Mouse (Mus musculus) MEL (cell line): ENCODE results near the gene Diras1.

Experiments used
- CTCF ChIP-seq, 3 experiments: IDR thresholded peaks in 2 of 3; conservative IDR thresholded peaks in 1 of 3; 2 replicates each; pipeline ENCODE4 v1.5.1; 2011 to 2012; ENCODE audit warnings: low read length in 3 of 3, low read depth in 2 of 3, mild to moderate bottlenecking in 2 of 3, improper control_type of control experiment in 1 of 3, inconsistent platforms in 1 of 3, mixed read lengths in 1 of 3, moderate library complexity in 1 of 3; ENCODE audit not compliant: control insufficient read depth in 1 of 3, insufficient read depth in 1 of 3, poor library complexity in 1 of 3, severe bottlenecking in 1 of 3
- E2F4 ChIP-seq: IDR thresholded peaks from 2 replicates; pipeline ENCODE4 v1.6.1; 2011; ENCODE audit warnings: low read depth, low read length, improper control_type of control experiment, borderline replicate concordance
- GATA1 ChIP-seq: IDR thresholded peaks from 2 replicates; pipeline ENCODE4 v1.6.1; 2011; ENCODE audit warnings: low read depth, low read length, improper control_type of control experiment

DNA sequence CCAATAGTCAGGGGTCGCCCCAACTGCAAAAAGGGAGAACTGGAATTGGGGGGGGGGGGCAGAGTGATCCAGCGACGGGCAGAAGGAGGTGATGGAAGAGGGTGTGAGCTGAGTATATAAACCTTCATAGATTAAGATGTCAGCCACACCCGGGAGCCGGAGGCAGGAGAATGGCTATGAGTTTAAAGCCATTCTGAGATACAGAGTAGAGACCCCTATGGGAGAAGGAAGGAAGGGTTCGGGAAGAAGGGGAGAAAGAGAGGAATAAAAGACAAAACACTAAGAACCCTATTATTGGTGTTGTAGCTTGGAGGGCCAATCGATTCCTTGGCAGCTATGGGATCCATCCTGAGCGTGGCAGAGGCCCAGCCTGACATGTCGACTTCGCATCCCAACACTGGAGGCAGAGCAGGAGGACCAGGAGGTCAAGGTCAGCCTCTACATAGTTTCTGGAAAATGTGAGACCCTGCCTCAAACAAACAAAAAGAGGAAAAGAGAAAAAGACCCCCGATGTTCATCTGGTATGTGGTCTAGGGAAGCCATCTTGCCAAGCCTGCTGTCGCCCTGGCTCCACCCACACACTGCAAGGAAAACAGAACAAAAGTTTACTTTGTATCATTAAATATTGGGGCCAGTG, at the start of gene Diras1:
- TF ChIP-seq CTCF (IDR thresholded peaks at IDR 0.05 in 2 of 3, conservative IDR thresholded peaks at IDR 0.05 in 1 of 3; ENCODE audit: control insufficient read depth in 1 of 3, insufficient read depth in 1 of 3, low read depth in 2 of 3, low read length in 3 of 3, poor library complexity in 1 of 3, severe bottlenecking in 1 of 3) (no peak), E2F4 (no peak), GATA1 (no peak)
